Mouse (Mus musculus): ENCODE results near the gene Wwox. TPM values are rescaled to one million over a fixed set of nuclear protein-coding genes. Genes with fewer than 3 reads are reported as not detected.

Gene Wwox
- total and polyA plus RNA-seq, 3 experiments, result 7.8 to 11.5 (median 9.1) TPM

DNA sequence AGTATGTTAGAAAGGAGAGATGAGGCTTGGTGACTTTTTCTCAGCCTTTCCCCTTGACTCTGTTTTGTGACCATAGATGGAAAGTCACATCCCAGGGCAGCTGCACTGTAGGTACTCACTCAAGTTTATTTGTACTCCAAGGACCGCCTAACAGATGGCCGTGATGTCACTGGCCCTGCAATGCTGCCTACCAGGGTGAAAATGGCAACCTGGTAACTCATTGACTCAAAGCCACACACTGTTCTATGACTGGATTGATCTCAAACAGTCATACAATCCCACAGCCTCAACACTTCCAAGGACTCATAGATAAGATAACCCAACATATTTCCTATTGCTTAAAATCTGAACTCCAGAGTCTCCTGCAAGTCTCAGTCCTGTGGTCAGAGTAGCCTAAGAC lies 754.3 kb downstream of the Wwox start:
- Histone ChIP-seq H3K9me3 (replicated peaks; ENCODE audit: low read length) (peaks cover 6% of the 10 kb centered on the region), H3K4me3 (replicated peaks in 1 of 3; ENCODE audit: low read depth in 2 of 3, low read length in 2 of 3, poor library complexity in 1 of 3) (no peak overlapping the region), H3K9ac (ENCODE audit: insufficient read depth, low read depth) (no peak overlapping the region), H3K4me1 (ENCODE audit: control insufficient read depth in 1 of 2, insufficient read depth in 2 of 2) (no peaks in the 10 kb centered on the region), H3K79me2 (replicated peaks; ENCODE audit: control insufficient read depth, extremely low read depth, insufficient read depth, poor library complexity, severe bottlenecking) (no peaks in the 10 kb centered on the region), H3K4me2 (ENCODE audit: insufficient read depth, low read depth, poor library complexity, severe bottlenecking) (no peak overlapping the region), H3K27ac (ENCODE audit: insufficient read depth, low read depth) (no peak overlapping the region), H3K27me3 (replicated peaks) (peaks cover 5% of the 10 kb centered on the region), H3K36me3 (replicated peaks in 1 of 2; ENCODE audit: control insufficient read depth in 1 of 2, insufficient read depth in 1 of 2, low read length in 1 of 2) (no peaks in the 10 kb centered on the region)
- TF ChIP-seq CTCF (conservative IDR thresholded peaks at IDR 0.05 in 1 of 2, IDR thresholded peaks at IDR 0.05 in 1 of 2; ENCODE audit: low read depth in 2 of 2, low read length in 2 of 2), result no peak
- TF ChIP-seq NELFE (IDR thresholded peaks at IDR 0.05; ENCODE audit: low read depth, low read length), result no peak
- in situ Hi-C loops (cut with MboI; ENCODE audit: low pct_ligation_motif_present, low pct_unique_long_range_greater_than_20kb, low sequenced_read_pairs) (no loop called here), dilution Hi-C loops (cut with MboI; ENCODE audit: extremely low pct_ligation_motif_present, extremely low pct_unique_long_range_greater_than_20kb, low sequenced_read_pairs) (no loop called here)
- DNase-seq (ENCODE audit: extremely low read depth), result no peak

DNA sequence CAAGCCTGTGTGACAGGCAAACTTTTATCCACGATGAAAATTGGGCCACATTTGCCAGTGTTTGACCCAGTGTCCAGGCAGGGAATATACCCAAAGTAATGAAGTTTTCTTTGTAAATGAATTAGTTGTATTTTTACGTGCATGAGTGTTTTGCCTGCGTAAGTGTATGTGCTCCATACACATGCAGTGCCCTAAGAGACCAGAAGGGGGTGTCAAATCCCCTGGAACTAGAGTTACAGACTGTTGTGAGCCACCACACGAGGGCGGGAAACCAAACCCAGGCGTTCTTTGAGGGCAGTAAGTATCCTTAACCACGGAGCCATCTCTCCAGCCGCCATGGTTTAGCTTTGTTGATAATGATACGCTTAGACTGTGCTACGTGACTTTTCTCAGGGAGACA lies 755.9 kb downstream of the Wwox start:
- Histone ChIP-seq H3K36me3 (replicated peaks in 1 of 2; ENCODE audit: control insufficient read depth in 1 of 2, insufficient read depth in 1 of 2, low read length in 1 of 2) (no peaks in the 10 kb centered on the region), H3K27me3 (replicated peaks) (peaks cover 14% of the 10 kb centered on the region), H3K9ac (ENCODE audit: insufficient read depth, low read depth) (no peak overlapping the region), H3K27ac (ENCODE audit: insufficient read depth, low read depth) (no peak overlapping the region), H3K79me2 (replicated peaks; ENCODE audit: control insufficient read depth, extremely low read depth, insufficient read depth, poor library complexity, severe bottlenecking) (no peaks in the 10 kb centered on the region), H3K4me1 (ENCODE audit: control insufficient read depth in 1 of 2, insufficient read depth in 2 of 2) (no peaks in the 10 kb centered on the region), H3K4me2 (ENCODE audit: insufficient read depth, low read depth, poor library complexity, severe bottlenecking) (no peak overlapping the region), H3K4me3 (replicated peaks in 1 of 3; ENCODE audit: low read depth in 2 of 3, low read length in 2 of 3, poor library complexity in 1 of 3) (no peak overlapping the region), H3K9me3 (replicated peaks; ENCODE audit: low read length) (peaks cover 6% of the 10 kb centered on the region)
- dilution Hi-C loops (cut with MboI; ENCODE audit: extremely low pct_ligation_motif_present, extremely low pct_unique_long_range_greater_than_20kb, low sequenced_read_pairs), result no loop called here
- in situ Hi-C loops (cut with MboI; ENCODE audit: low pct_ligation_motif_present, low pct_unique_long_range_greater_than_20kb, low sequenced_read_pairs), result no loop called here
- TF ChIP-seq CTCF (conservative IDR thresholded peaks at IDR 0.05 in 1 of 2, IDR thresholded peaks at IDR 0.05 in 1 of 2; ENCODE audit: low read depth in 2 of 2, low read length in 2 of 2) (peak in 1 of 2 experiments; percentile 22; a peak in 1 of 4 replicates), EP300 (IDR thresholded peaks at IDR 0.05; ENCODE audit: low read length) (no peak)
- DNase-seq (ENCODE audit: extremely low read depth), result no peak

DNA sequence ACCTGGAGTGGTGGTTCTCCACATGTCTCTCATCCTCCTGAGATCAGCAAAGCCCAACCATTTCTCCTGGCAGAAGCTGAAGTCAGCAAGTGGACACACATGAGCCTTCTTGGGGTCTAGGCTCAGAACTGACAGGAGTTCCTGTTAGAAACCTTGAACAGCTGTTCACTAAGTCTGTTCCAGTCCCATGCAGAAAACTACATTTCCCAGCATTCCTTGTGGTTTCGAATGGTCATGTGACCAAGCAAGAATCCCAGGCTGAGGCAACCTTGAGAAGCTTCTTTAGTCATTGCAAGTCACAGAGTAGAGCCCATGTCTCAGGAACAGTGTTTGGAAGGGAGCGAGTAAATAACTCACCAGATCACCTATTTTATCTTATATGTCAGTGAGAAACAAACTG lies 757.4 kb downstream of the Wwox start:
- Histone ChIP-seq H3K79me2 (replicated peaks; ENCODE audit: control insufficient read depth, extremely low read depth, insufficient read depth, poor library complexity, severe bottlenecking) (no peaks in the 10 kb centered on the region), H3K27ac (ENCODE audit: insufficient read depth, low read depth) (no peak overlapping the region), H3K9me3 (replicated peaks; ENCODE audit: low read length) (peaks cover 6% of the 10 kb centered on the region), H3K4me2 (ENCODE audit: insufficient read depth, low read depth, poor library complexity, severe bottlenecking) (no peak overlapping the region), H3K27me3 (replicated peaks) (peaks cover 14% of the 10 kb centered on the region), H3K4me1 (ENCODE audit: control insufficient read depth in 1 of 2, insufficient read depth in 2 of 2) (no peaks in the 10 kb centered on the region), H3K9ac (ENCODE audit: insufficient read depth, low read depth) (no peak overlapping the region), H3K36me3 (replicated peaks in 1 of 2; ENCODE audit: control insufficient read depth in 1 of 2, insufficient read depth in 1 of 2, low read length in 1 of 2) (no peaks in the 10 kb centered on the region), H3K4me3 (replicated peaks in 1 of 3; ENCODE audit: low read depth in 2 of 3, low read length in 2 of 3, poor library complexity in 1 of 3) (no peak overlapping the region)
- dilution Hi-C loops (cut with MboI; ENCODE audit: extremely low pct_ligation_motif_present, extremely low pct_unique_long_range_greater_than_20kb, low sequenced_read_pairs) (no loop called here), in situ Hi-C loops (cut with MboI; ENCODE audit: low pct_ligation_motif_present, low pct_unique_long_range_greater_than_20kb, low sequenced_read_pairs) (no loop called here)
- peak; percentile 4 for DNase-seq (ENCODE audit: extremely low read depth)
- peak; percentile 27 for TF ChIP-seq USF2 (conservative IDR thresholded peaks at IDR 0.05; ENCODE audit: low read depth, low read length)
- peak; percentile 61 for TF ChIP-seq HCFC1 (IDR thresholded peaks at IDR 0.05; ENCODE audit: low read depth, low read length)
- TF ChIP-seq NELFE (IDR thresholded peaks at IDR 0.05; ENCODE audit: low read depth, low read length), result no peak

DNA sequence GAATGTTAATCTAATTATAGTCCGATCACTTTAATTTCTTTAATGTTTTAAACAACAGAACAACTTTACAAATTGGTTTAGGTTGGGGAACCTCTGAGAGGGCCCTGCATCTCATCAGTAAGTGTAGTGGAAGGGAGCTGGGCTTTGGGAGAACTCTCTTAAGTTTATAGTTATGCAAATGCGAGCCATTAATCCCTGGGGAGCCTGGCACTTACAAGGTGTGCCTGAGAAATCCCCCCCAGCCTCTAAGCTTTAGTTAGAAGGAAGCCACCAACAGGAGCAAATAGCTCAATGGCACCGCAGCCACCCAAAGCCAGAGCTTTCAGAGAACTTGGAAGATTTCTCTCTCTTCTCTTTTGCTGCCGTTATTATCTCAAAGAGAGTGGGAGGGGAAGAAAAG lies 759.7 kb downstream of the Wwox start:
- Histone ChIP-seq H3K4me1 (ENCODE audit: control insufficient read depth in 1 of 2, insufficient read depth in 2 of 2) (no peaks in the 10 kb centered on the region), H3K79me2 (replicated peaks; ENCODE audit: control insufficient read depth, extremely low read depth, insufficient read depth, poor library complexity, severe bottlenecking) (no peaks in the 10 kb centered on the region), H3K36me3 (replicated peaks in 1 of 2; ENCODE audit: control insufficient read depth in 1 of 2, insufficient read depth in 1 of 2, low read length in 1 of 2) (no peaks in the 10 kb centered on the region), H3K27me3 (replicated peaks) (peaks cover 14% of the 10 kb centered on the region), H3K9me3 (replicated peaks; ENCODE audit: low read length) (peaks cover 6% of the 10 kb centered on the region), H3K4me3 (replicated peaks in 1 of 3; ENCODE audit: low read depth in 2 of 3, low read length in 2 of 3, poor library complexity in 1 of 3) (no peak overlapping the region), H3K9ac (ENCODE audit: insufficient read depth, low read depth) (no peak overlapping the region), H3K4me2 (ENCODE audit: insufficient read depth, low read depth, poor library complexity, severe bottlenecking) (no peak overlapping the region), H3K27ac (ENCODE audit: insufficient read depth, low read depth) (no peak overlapping the region)
- TF ChIP-seq USF1 (IDR thresholded peaks at IDR 0.05; ENCODE audit: low read depth, low read length) (no peak), MXI1 (IDR thresholded peaks at IDR 0.05; ENCODE audit: low read depth, low read length) (no peak), RCOR1 (conservative IDR thresholded peaks at IDR 0.05; ENCODE audit: low read depth, low read length) (no peak), NELFE (IDR thresholded peaks at IDR 0.05; ENCODE audit: low read depth, low read length) (no peak), POLR2AphosphoS2 (IDR thresholded peaks at IDR 0.05; ENCODE audit: low read depth, low read length) (no peak), ETS1 (conservative IDR thresholded peaks at IDR 0.05; ENCODE audit: low read depth, low read length) (no peak), MAX (IDR thresholded peaks at IDR 0.05; ENCODE audit: low read length) (no peak), RAD21 (IDR thresholded peaks at IDR 0.05; ENCODE audit: low read depth, low read length) (no peak), ZKSCAN1 (IDR thresholded peaks at IDR 0.05; ENCODE audit: borderline replicate concordance, low read depth, low read length) (no peak), SIN3A (IDR thresholded peaks at IDR 0.05; ENCODE audit: low read length) (no peak), HCFC1 (IDR thresholded peaks at IDR 0.05; ENCODE audit: low read depth, low read length) (no peak), CHD2 (IDR thresholded peaks at IDR 0.05; ENCODE audit: low read length) (no peak), BHLHE40 (IDR thresholded peaks at IDR 0.05; ENCODE audit: low read depth, low read length) (no peak), TBP (conservative IDR thresholded peaks at IDR 0.05; ENCODE audit: low read depth, low read length) (no peak), USF2 (conservative IDR thresholded peaks at IDR 0.05; ENCODE audit: low read depth, low read length) (no peak)
- DNase-seq (ENCODE audit: extremely low read depth), result no peak
- dilution Hi-C loops (cut with MboI; ENCODE audit: extremely low pct_ligation_motif_present, extremely low pct_unique_long_range_greater_than_20kb, low sequenced_read_pairs), result no loop called here
- in situ Hi-C loops (cut with MboI; ENCODE audit: low pct_ligation_motif_present, low pct_unique_long_range_greater_than_20kb, low sequenced_read_pairs), result no loop called here
